Mouse (Mus musculus): Measurements from ENCODE around the gene Nck2. TPM values are rescaled to one million over a fixed set of nuclear protein-coding genes. Genes with fewer than 3 reads are reported as not detected.

Gene Nck2
- polyA plus RNA-seq, 1 experiment, result 2.4 TPM

DNA sequence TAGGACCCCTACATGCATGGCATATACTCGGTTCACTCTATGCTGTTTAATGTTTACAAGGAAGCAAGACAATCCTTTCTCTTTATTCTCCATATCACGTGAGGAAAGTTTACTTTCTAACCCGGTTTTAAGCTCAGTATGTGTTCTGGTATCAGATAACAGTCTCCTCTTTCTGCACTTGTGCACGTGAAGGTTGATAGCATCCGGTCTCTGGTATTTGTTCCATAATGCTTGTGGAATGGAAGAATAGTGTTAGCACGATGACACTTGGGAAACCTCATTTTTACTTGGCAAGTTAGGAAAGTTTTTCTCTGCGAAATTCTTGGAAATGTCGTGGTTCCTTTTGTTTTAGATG is 58.4 kb downstream of the Nck2 start:
- H3K9me3 ChIP-seq (ENCODE audit: control insufficient read depth, low read length), result no peaks in the 10 kb centered on the region
- no peak overlapping the region for H3K4me3 ChIP-seq (replicated peaks)
- H3K4me1 ChIP-seq (ENCODE audit: control insufficient read depth), result peaks cover 18% of the 10 kb centered on the region

DNA sequence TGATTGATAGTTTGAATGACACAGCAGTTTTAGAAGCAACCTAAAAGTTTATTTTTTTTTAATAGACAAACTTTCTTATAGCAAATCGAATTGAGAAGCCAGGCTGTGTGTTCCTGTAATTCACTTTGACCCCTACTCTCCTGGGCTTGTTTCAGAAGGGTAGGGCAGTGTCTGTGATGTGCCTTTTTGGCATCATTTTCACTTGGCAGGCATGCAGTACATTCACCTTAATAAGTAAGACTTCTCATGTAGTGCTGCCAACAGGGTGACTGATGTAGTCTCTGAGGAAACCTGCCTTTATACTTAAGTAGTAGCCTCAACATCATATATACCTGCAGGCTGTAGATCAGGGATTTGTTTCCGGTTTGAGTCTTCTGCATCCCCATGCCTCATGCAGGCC is 58.9 kb downstream of the Nck2 start:
- H3K36me3 ChIP-seq (ENCODE audit: control insufficient read depth), result no peaks in the 10 kb centered on the region
- peaks cover 18% of the 10 kb centered on the region for H3K4me1 ChIP-seq (ENCODE audit: control insufficient read depth)
- no peaks in the 10 kb centered on the region for H3K9me3 ChIP-seq (ENCODE audit: control insufficient read depth, low read length)
- TF ChIP-seq GATA1 (IDR thresholded peaks at IDR 0.05; ENCODE audit: low read length), result no peak
- no peak for TF ChIP-seq TAL1 (IDR thresholded peaks at IDR 0.05; ENCODE audit: low read length)
- H3K4me3 ChIP-seq (replicated peaks), result no peak overlapping the region
- H3K27me3 ChIP-seq (ENCODE audit: control insufficient read depth), result no peaks in the 10 kb centered on the region

More for the DNA sequence above, 58.4 kb downstream of the Nck2 start:
- no peak for TF ChIP-seq TAL1 (IDR thresholded peaks at IDR 0.05; ENCODE audit: low read length)
- TF ChIP-seq GATA1 (IDR thresholded peaks at IDR 0.05; ENCODE audit: low read length), result no peak
- Histone ChIP-seq H3K36me3 (ENCODE audit: control insufficient read depth) (no peaks in the 10 kb centered on the region), H3K27me3 (ENCODE audit: control insufficient read depth) (no peaks in the 10 kb centered on the region)

DNA sequence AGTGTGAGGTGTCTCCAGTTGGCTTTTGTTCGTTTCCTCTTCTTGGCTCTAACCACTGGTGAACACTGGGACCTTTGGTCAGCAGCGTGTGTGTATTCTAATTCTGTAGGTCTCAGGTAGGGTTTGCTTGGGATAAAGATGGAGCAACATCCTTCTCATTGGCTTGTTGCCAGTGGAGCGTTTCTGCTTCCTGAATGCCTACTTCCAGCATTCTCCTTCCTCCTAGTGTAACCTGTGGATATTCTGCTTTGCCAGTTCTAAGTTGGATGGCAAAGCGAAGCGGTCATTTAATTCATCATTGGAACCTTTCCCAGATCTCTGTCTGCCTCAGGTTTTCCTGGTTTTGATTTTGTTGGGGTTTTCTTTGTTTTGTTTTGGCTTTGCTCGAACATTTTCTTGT is 59.3 kb downstream of the Nck2 start:
- Histone ChIP-seq H3K4me3 (replicated peaks) (no peak overlapping the region), H3K4me1 (ENCODE audit: control insufficient read depth) (peaks cover 18% of the 10 kb centered on the region), H3K9me3 (ENCODE audit: control insufficient read depth, low read length) (no peaks in the 10 kb centered on the region), H3K27me3 (ENCODE audit: control insufficient read depth) (no peaks in the 10 kb centered on the region), H3K36me3 (ENCODE audit: control insufficient read depth) (no peaks in the 10 kb centered on the region)
- TF ChIP-seq GATA1 (IDR thresholded peaks at IDR 0.05; ENCODE audit: low read length) (no peak), TAL1 (IDR thresholded peaks at IDR 0.05; ENCODE audit: low read length) (no peak)

DNA sequence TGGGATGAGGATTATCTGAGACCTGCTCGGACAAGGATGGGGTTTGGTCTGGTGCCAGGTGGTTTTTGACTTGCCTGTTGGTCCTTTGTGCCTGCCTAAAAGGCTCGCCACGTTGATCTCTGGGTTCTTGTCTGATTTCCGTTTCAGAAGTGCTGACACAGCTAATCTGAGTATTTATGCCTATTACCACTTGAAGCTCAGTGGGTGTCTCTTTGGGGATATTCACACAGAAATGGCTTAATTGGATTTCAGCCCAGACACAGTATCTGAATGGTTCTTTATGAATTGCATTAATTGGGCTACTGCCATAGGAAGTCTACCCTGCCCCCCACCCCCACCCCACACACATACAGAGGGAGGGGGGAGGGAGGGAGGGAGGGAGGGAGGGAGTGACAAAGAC is 59.9 kb downstream of the Nck2 start:
- Histone ChIP-seq H3K4me3 (replicated peaks) (no peak overlapping the region), H3K4me1 (ENCODE audit: control insufficient read depth) (peaks cover 18% of the 10 kb centered on the region), H3K36me3 (ENCODE audit: control insufficient read depth) (peaks cover 4% of the 10 kb centered on the region), H3K27me3 (ENCODE audit: control insufficient read depth) (no peaks in the 10 kb centered on the region), H3K9me3 (ENCODE audit: control insufficient read depth, low read length) (no peaks in the 10 kb centered on the region)
- TF ChIP-seq TAL1 (IDR thresholded peaks at IDR 0.05; ENCODE audit: low read length) (no peak), GATA1 (IDR thresholded peaks at IDR 0.05; ENCODE audit: low read length) (no peak)

DNA sequence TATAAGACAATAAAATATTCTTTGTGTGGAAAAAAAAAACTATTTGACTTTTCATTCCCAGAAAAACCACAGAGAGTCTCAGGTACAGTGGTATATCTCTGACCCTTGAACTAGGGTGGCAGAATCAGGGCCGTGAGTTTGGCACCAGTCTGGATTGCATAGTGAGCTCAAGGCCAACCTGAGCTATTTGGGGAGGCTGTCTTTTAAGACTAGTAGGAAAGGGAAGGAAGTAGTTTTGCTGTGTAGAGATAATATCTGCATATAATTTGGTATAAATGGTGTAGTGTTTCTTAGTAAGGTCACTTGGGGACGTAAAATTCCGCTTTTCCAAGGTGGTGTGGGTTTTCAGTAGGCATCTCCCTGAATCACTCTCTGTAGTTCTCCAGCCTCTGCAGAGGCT is 62.3 kb downstream of the Nck2 start:
- Histone ChIP-seq H3K36me3 (ENCODE audit: control insufficient read depth) (peaks cover 18% of the 10 kb centered on the region), H3K4me1 (ENCODE audit: control insufficient read depth) (peaks cover 10% of the 10 kb centered on the region)

DNA sequence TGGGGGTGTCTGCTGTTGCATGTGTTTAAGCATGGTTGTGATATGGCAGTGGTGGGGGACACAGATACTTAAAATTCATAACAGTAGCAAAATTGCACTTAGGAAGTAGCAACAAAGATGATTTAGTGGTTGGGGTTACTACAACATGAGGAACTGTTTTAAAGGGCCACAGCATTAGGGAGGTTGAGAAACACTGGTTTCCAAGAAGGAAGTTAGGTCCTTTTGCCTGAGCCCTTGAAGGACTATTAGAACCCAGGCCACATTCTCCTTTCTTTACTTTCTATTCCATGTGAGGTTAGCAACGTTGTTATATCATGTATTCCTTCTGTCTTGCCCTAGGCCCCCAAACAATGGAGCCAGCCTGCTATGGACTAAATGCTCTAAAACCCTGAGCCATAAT is 63.4 kb downstream of the Nck2 start:
- no peak for TF ChIP-seq TAL1 (IDR thresholded peaks at IDR 0.05; ENCODE audit: low read length)
- H3K9me3 ChIP-seq (ENCODE audit: control insufficient read depth, low read length), result no peaks in the 10 kb centered on the region
- H3K36me3 ChIP-seq (ENCODE audit: control insufficient read depth), result peaks cover 29% of the 10 kb centered on the region
- H3K4me1 ChIP-seq (ENCODE audit: control insufficient read depth), result peaks cover 5% of the 10 kb centered on the region
- H3K4me3 ChIP-seq (replicated peaks), result no peak overlapping the region
- no peaks in the 10 kb centered on the region for H3K27me3 ChIP-seq (ENCODE audit: control insufficient read depth)

More for the DNA sequence above, 62.3 kb downstream of the Nck2 start:
- Histone ChIP-seq H3K4me3 (replicated peaks) (no peak overlapping the region), H3K27me3 (ENCODE audit: control insufficient read depth) (no peaks in the 10 kb centered on the region), H3K9me3 (ENCODE audit: control insufficient read depth, low read length) (no peaks in the 10 kb centered on the region)
- TF ChIP-seq TAL1 (IDR thresholded peaks at IDR 0.05; ENCODE audit: low read length) (no peak), GATA1 (IDR thresholded peaks at IDR 0.05; ENCODE audit: low read length) (no peak)

DNA sequence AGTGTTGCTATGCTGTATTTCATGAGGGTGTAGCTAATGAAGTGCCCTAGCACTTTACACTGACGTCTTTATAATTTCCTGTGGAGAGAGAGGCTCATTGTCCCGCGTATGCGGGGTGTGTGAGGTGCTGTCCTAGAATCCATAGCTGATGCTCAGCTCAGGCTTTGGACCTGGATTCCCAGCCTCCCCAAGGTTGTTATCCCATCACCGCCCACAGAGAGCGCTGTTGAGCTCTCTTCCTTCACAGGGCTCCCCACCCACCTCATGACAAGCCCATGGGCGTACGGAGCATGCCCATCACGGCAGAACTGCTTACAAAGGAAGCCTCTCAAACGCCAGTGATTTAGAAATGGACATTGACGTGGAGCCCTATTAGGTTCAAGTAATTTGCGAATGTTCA is 66.9 kb downstream of the Nck2 start:
- no peak overlapping the region for H3K4me3 ChIP-seq (replicated peaks)
- TF ChIP-seq TAL1 (IDR thresholded peaks at IDR 0.05; ENCODE audit: low read length) (no peak), GATA1 (IDR thresholded peaks at IDR 0.05; ENCODE audit: low read length) (no peak)
- H3K36me3 ChIP-seq (ENCODE audit: control insufficient read depth), result peaks cover 41% of the 10 kb centered on the region
- H3K27me3 ChIP-seq (ENCODE audit: control insufficient read depth), result no peaks in the 10 kb centered on the region
- H3K4me1 ChIP-seq (ENCODE audit: control insufficient read depth), result no peaks in the 10 kb centered on the region; the same call in 1 of the 2 replicates
- H3K9me3 ChIP-seq (ENCODE audit: control insufficient read depth, low read length), result no peaks in the 10 kb centered on the region

DNA sequence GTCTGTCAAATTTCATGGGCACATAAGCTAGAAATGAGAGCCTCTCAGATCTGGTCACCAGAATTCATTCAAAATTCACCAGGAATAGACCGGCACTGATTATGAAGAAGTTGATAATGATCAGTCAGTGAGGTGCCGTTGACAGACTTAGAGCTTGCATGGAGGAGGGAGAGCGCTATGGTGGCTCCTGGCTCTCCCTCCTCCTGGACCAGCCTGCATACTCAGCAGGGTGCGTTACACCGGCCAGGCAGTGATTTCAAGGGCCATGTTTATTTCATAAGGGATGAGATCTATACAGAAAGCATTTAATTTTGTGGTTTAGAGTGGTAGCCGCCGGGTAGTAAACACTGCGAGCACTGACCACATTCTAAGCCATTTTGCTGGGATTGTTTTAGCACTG is 67.3 kb downstream of the Nck2 start:
- H3K4me1 ChIP-seq (ENCODE audit: control insufficient read depth), result no peaks in the 10 kb centered on the region; the same call in 1 of the 2 replicates
- H3K4me3 ChIP-seq (replicated peaks), result no peak overlapping the region
- TF ChIP-seq TAL1 (IDR thresholded peaks at IDR 0.05; ENCODE audit: low read length) (no peak), GATA1 (IDR thresholded peaks at IDR 0.05; ENCODE audit: low read length) (no peak)
- no peaks in the 10 kb centered on the region for H3K9me3 ChIP-seq (ENCODE audit: control insufficient read depth, low read length)
- H3K27me3 ChIP-seq (ENCODE audit: control insufficient read depth), result no peaks in the 10 kb centered on the region
- H3K36me3 ChIP-seq (ENCODE audit: control insufficient read depth), result peaks cover 41% of the 10 kb centered on the region

DNA sequence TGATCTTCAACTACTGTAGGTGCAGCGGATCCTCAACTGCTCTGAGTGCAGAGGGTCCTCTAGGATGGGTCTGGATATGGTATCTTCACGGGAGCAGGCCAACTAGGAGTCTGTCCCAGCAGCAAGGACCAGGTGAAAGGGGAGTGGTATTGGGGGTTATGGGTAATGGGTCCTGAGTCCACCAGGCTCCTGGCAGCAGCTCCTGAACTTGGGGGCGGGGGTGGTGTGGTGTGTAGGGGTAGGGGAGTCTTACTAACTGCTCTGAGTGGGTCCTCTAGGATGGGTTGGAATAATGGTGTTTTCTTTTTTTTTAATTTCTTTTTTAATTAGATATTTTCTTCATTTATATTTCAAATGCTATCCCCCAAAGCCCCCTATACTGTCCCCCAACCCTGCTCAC is 73.0 kb downstream of the Nck2 start:
- no peak overlapping the region for H3K4me3 ChIP-seq (replicated peaks)
- H3K4me1 ChIP-seq (ENCODE audit: control insufficient read depth), result peaks cover 40% of the 10 kb centered on the region
- H3K27me3 ChIP-seq (ENCODE audit: control insufficient read depth), result no peaks in the 10 kb centered on the region
- H3K9me3 ChIP-seq (ENCODE audit: control insufficient read depth, low read length), result no peaks in the 10 kb centered on the region
- TF ChIP-seq TAL1 (IDR thresholded peaks at IDR 0.05; ENCODE audit: low read length) (no peak), GATA1 (IDR thresholded peaks at IDR 0.05; ENCODE audit: low read length) (no peak)
- H3K36me3 ChIP-seq (ENCODE audit: control insufficient read depth), result peaks cover 19% of the 10 kb centered on the region

DNA sequence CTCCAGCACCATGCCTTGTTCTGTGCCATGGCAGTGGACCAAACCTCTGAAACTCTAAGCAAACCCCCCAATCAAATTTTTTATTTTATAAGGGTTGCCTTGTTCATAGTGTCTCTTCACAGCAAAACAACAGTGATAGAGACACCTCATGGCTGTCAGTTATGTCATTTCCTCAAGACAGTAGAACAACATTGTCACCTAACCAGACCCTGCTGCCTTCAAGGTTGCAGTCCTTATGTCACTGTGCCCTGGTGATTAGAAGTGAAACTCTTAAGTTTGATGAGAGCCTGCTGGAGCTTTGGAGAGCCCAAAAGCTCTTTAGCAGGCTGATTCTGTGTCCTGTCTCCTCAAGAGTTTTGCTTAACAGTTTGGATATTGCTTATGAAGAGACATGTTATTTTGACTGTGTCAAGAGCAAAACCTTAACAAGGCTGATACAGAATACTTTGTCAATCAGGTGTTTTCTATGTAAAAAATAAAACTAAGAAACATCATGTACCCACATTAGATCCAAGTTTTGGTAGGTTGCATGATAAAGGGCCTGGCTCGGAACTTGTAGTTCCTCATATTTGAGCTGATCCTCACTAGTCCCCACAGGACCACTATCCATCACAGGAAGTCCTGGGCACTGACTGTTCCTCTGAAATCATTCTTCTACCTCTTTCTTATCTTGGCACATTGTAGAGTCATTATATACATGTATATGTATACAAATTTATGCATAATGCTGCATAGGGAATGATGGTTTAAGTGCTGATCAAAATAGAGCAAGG is 76.0 kb downstream of the Nck2 start:
- H3K4me3 ChIP-seq (replicated peaks), result no peak overlapping the region
- TF ChIP-seq GATA1 (IDR thresholded peaks at IDR 0.05; ENCODE audit: low read length), result no peak
- TF ChIP-seq TAL1 (IDR thresholded peaks at IDR 0.05; ENCODE audit: low read length), result no peak
- no peaks in the 10 kb centered on the region for H3K27me3 ChIP-seq (ENCODE audit: control insufficient read depth)
- peaks cover 42% of the 10 kb centered on the region for H3K4me1 ChIP-seq (ENCODE audit: control insufficient read depth)
- H3K9me3 ChIP-seq (ENCODE audit: control insufficient read depth, low read length), result no peaks in the 10 kb centered on the region
- H3K36me3 ChIP-seq (ENCODE audit: control insufficient read depth), result peaks cover 2% of the 10 kb centered on the region
